Mouse (Mus musculus): Measurements from ENCODE around the gene 4930524B15Rik. TPM values are rescaled to one million over a fixed set of nuclear protein-coding genes. Genes with fewer than 3 reads are reported as not detected.

Gene 4930524B15Rik
- total RNA-seq (2014; rRNA removed; ENCODE audit: low replicate concordance) (1.5 TPM in 1 of 2 replicates, not detected in the other), polyA plus RNA-seq (2015; fragmentation: Nextera tagmentation; extraction: Ambion mirVana) (0.05 TPM in 1 of 2 replicates, not detected in the other)

DNA sequence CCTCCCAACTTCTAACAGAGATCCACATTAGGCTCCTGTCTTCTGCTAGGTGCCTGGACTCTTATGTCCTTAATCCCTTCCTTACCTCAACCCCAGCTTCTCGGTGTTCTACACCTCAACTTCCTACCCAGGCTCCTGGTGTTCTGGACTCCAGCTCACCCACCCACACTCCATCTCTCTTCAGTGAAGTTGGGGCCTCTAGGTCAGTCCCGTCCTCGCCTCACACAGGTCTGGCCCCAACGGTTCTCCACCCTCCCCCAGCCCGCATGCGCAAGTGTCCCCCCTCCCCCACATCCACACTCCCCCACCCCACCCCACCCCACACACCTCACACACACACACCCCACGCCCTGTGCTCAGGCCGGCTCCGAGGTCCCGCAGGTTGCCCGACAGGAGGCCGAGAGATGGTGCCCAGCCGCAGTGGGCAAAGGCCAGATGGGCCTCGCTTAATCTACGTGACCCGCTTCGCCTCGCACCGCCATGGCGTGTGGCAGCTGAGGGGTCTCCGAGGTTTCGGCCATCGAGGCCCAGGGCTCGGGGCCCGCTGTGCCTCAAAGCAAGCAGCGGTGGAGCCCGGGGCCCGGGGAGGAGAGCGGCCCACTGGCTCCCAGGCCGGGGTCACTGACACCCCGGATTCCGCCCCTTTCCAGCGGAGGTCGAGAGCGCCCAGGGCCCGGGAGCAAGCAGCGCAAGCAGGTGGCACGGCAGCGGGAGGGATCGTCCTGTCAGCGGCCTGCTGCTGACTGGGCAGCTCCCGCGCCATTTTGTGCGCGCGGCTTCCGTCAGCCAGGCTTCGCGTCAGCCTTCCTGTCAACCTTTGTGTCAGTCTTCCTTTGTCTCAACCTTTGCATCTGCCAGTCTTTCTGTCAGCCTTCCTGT lies at the start of gene 4930524B15Rik:
Gene 4930524B15Rik (plus strand): TSS at position 337 of the 879 bp plus-strand sequence.
- TF ChIP-seq EP300 (IDR thresholded peaks at IDR 0.05; ENCODE audit: low read depth) (no peak), CTCF (IDR thresholded peaks at IDR 0.05; ENCODE audit: low read depth) (no peak)
- Histone ChIP-seq H3K27ac (ENCODE audit: low read depth) (no peak within 1 kb of the TSS), H3K4me1 (ENCODE audit: control insufficient read depth, insufficient read depth) (peaks cover 4% of the 10 kb centered on the region; the same call in 1 of the 2 replicates), H3K36me3 (replicated peaks; ENCODE audit: control insufficient read depth, insufficient read depth, low read length) (no peaks in the 10 kb centered on the region), H3K9ac (replicated peaks; ENCODE audit: low read depth, low read length) (peak within 1 kb of the TSS; percentile 34; the same call in 1 of the 2 replicates), H3K4me2 (ENCODE audit: low read depth, low read length) (peak within 1 kb of the TSS; percentile 59), H3K4me3 (ENCODE audit: low read depth, low read length) (peak within 1 kb of the TSS; percentile 35), H3K9me3 (replicated peaks; ENCODE audit: control insufficient read depth, low read length) (no peaks in the 10 kb centered on the region), H3K27me3 (ENCODE audit: control insufficient read depth, insufficient read depth, low read length) (no peaks in the 10 kb centered on the region)
- no peak; the same call in 1 of the 2 replicates for ATAC-seq (ENCODE audit: insufficient read depth, low read depth)
- WGBS, result 41% methylated on average over 45 of the region's 49 CpGs
- no peak for DNase-seq (ENCODE audit: low spot score)

- H3K9ac ChIP-seq (replicated peaks; ENCODE audit: low read depth, low read length), result no peak overlapping the region
- ATAC-seq (ENCODE audit: insufficient read depth, low read depth), result no peak
- WGBS, result 89% methylated on average over 1 of the region's 1 CpGs
- DNase-seq (ENCODE audit: low spot score), result no peak
- peaks cover 12% of the 10 kb centered on the region for H3K36me3 ChIP-seq (replicated peaks; ENCODE audit: control insufficient read depth, insufficient read depth, low read length)
- TF ChIP-seq CTCF (IDR thresholded peaks at IDR 0.05; ENCODE audit: low read depth) (no peak), EP300 (IDR thresholded peaks at IDR 0.05; ENCODE audit: low read depth) (no peak)
- no peak overlapping the region for H3K27ac ChIP-seq (ENCODE audit: low read depth)
- no peaks in the 10 kb centered on the region for H3K9me3 ChIP-seq (replicated peaks; ENCODE audit: control insufficient read depth, low read length)
- H3K4me3 ChIP-seq (ENCODE audit: low read depth, low read length), result no peak overlapping the region
- no peaks in the 10 kb centered on the region; the same call in 1 of the 2 replicates for H3K4me1 ChIP-seq (ENCODE audit: control insufficient read depth, insufficient read depth)
- no peaks in the 10 kb centered on the region for H3K27me3 ChIP-seq (ENCODE audit: control insufficient read depth, insufficient read depth, low read length)
- no peak overlapping the region for H3K4me2 ChIP-seq (ENCODE audit: low read depth, low read length)
Measured at GRCm38 (mm10) chr11:31917769-31918168, 47.6 kb upstream of the 4930524B15Rik start.

GRCm38 (mm10) chr11:31930051-31930450 lies 35.3 kb upstream of the 4930524B15Rik start:
- H3K27me3 ChIP-seq (ENCODE audit: control insufficient read depth, insufficient read depth, low read length), result no peaks in the 10 kb centered on the region
- no peak overlapping the region for H3K4me2 ChIP-seq (ENCODE audit: low read depth, low read length)
- H3K4me1 ChIP-seq (ENCODE audit: control insufficient read depth, insufficient read depth), result no peaks in the 10 kb centered on the region
- no peak overlapping the region for H3K27ac ChIP-seq (ENCODE audit: low read depth)
- DNase-seq (ENCODE audit: low spot score) (no peak), ATAC-seq (ENCODE audit: insufficient read depth, low read depth) (no peak)
- TF ChIP-seq CTCF (IDR thresholded peaks at IDR 0.05; ENCODE audit: low read depth), result no peak
- TF ChIP-seq EP300 (IDR thresholded peaks at IDR 0.05; ENCODE audit: low read depth), result no peak
- 89% methylated on average over 10 of the region's 10 CpGs for WGBS
- H3K36me3 ChIP-seq (replicated peaks; ENCODE audit: control insufficient read depth, insufficient read depth, low read length), result peaks cover 70% of the 10 kb centered on the region
- no peak overlapping the region for H3K4me3 ChIP-seq (ENCODE audit: low read depth, low read length)
- H3K9ac ChIP-seq (replicated peaks; ENCODE audit: low read depth, low read length), result no peak overlapping the region
- no peaks in the 10 kb centered on the region for H3K9me3 ChIP-seq (replicated peaks; ENCODE audit: control insufficient read depth, low read length)

DNA sequence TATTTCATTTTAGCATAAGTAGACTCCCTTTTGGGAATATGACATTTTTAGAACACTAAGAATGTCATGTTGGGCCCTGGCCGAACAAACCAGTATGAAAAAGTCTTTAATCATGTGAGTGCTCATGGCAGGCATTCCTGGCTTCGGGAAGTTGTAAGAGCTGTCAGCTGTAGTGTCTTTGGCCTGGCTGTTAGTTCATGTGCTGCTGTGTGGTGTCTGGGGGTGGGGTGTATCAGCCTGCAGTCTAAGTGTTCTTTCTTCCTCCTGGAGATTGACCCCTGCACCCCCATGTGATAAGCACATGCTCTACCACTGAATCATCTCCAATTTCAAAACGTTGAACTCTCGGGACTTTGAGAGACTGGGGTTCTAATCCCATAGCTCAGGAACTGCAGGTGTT lies 29.7 kb upstream of the 4930524B15Rik start:
- TF ChIP-seq CTCF (IDR thresholded peaks at IDR 0.05; ENCODE audit: low read depth) (no peak), EP300 (IDR thresholded peaks at IDR 0.05; ENCODE audit: low read depth) (peak; percentile 62)

DNA sequence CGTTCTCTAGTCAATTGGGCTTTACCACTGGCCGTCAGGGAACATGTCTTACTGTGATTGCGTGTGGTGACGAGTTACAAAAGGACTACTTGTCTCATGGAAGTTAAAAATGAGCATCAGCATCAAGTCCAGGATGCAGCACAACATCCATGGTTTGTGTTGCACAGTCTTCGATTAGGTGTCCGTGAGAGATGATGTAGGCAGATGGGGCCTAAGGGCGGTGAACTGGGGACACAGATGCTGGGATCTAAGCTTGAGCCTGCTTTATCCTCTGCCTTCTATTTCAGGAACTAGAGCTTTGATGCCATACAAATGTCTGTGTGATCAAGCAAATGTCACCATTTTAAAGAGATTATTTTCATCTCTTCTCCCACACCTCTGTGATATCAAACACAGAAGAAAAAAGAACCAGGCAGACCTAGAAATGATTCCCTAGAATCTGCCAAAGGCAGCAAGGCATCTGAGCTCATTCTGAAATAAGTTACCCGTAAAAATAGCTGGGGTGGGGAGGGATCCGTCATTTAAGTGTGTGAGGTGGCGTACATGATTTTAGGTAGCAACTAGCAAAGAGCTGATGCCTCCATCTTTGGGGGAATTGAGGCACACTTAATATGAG lies 28.4 kb upstream of the 4930524B15Rik start:
- peaks cover 10% of the 10 kb centered on the region; the same call in 1 of the 2 replicates for H3K36me3 ChIP-seq (replicated peaks; ENCODE audit: control insufficient read depth, insufficient read depth, low read length)
- H3K4me2 ChIP-seq (ENCODE audit: low read depth, low read length), result no peak overlapping the region
- no peak overlapping the region for H3K27ac ChIP-seq (ENCODE audit: low read depth)
- 86% methylated on average over 10 of the region's 10 CpGs for WGBS
- DNase-seq (ENCODE audit: low spot score), result no peak
- TF ChIP-seq EP300 (IDR thresholded peaks at IDR 0.05; ENCODE audit: low read depth) (no peak), CTCF (IDR thresholded peaks at IDR 0.05; ENCODE audit: low read depth) (no peak)
- no peak overlapping the region for H3K9ac ChIP-seq (replicated peaks; ENCODE audit: low read depth, low read length)
- no peaks in the 10 kb centered on the region for H3K4me1 ChIP-seq (ENCODE audit: control insufficient read depth, insufficient read depth)
- no peaks in the 10 kb centered on the region for H3K9me3 ChIP-seq (replicated peaks; ENCODE audit: control insufficient read depth, low read length)
- no peak overlapping the region for H3K4me3 ChIP-seq (ENCODE audit: low read depth, low read length)
- H3K27me3 ChIP-seq (ENCODE audit: control insufficient read depth, insufficient read depth, low read length), result no peaks in the 10 kb centered on the region
- ATAC-seq (ENCODE audit: insufficient read depth, low read depth), result no peak

More for the DNA sequence above, 29.7 kb upstream of the 4930524B15Rik start:
- Histone ChIP-seq H3K9ac (replicated peaks; ENCODE audit: low read depth, low read length) (no peak overlapping the region), H3K4me1 (ENCODE audit: control insufficient read depth, insufficient read depth) (no peaks in the 10 kb centered on the region), H3K36me3 (replicated peaks; ENCODE audit: control insufficient read depth, insufficient read depth, low read length) (peaks cover 23% of the 10 kb centered on the region), H3K27ac (ENCODE audit: low read depth) (no peak overlapping the region), H3K27me3 (ENCODE audit: control insufficient read depth, insufficient read depth, low read length) (no peaks in the 10 kb centered on the region), H3K4me3 (ENCODE audit: low read depth, low read length) (no peak overlapping the region), H3K9me3 (replicated peaks; ENCODE audit: control insufficient read depth, low read length) (no peaks in the 10 kb centered on the region), H3K4me2 (ENCODE audit: low read depth, low read length) (no peak overlapping the region)
- DNase-seq (ENCODE audit: low spot score), result peak; percentile 47
- peak; percentile 87 for ATAC-seq (ENCODE audit: insufficient read depth, low read depth)
- 6% methylated on average over 4 of the region's 4 CpGs for WGBS
